Mouse (Mus musculus): ENCODE results near the gene Sfn.

GRCm38 (mm10) chr4:133614274-133614761 lies 12.3 kb upstream of the Sfn start:
- TF ChIP-seq CTCF (conservative IDR thresholded peaks at IDR 0.05; ENCODE audit: insufficient read depth, insufficient read length, low read depth, low read length) (no peak), POLR2A (IDR thresholded peaks at IDR 0.05; ENCODE audit: low read depth, low read length) (no peak)

Measured in kidney, adult 2 months (tissue).